Mouse (Mus musculus) kidney, adult 2 months (tissue): ENCODE measurements around the gene Abce1.

ENCODE experiments used
- CTCF ChIP-seq: fragments of 200-500 bp; conservative IDR thresholded peaks from 2 replicates; pipeline ENCODE4 v1.5.1; 2011; ENCODE audit warnings: low read depth, mild to moderate bottlenecking, control low read depth, low read length, moderate library complexity, mixed read lengths; ENCODE audit not compliant: insufficient read depth, insufficient read length
- POLR2A ChIP-seq: fragments of 200-500 bp; IDR thresholded peaks from one replicate; pipeline ENCODE4 v1.6.1; 2011; ENCODE audit warnings: low read depth, low read length, control low read depth

DNA sequence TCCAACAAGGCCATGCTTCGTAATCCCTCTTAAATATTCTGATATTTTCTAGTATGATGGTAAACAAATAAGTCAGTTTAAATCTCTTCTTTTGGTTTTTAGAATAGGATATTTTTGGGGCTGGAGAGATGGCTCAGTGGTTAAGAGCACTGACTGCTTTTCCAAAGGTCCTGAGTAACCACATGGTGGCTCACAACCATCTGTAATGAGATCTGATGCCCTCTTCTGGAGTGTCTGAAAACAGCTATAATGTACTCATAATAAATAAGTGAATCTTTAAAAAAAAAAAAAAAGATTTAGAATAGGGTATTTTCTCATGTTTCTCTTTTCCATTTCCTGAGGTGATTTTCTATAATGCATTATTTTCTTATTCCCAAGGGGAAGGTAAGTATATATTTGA is 16.4 kb upstream of the Abce1 start:
- TF ChIP-seq CTCF (no peak), POLR2A (no peak)
